Comparison of ENCODE assay signal across 12 mouse cellular contexts in the genomic region with DNA sequence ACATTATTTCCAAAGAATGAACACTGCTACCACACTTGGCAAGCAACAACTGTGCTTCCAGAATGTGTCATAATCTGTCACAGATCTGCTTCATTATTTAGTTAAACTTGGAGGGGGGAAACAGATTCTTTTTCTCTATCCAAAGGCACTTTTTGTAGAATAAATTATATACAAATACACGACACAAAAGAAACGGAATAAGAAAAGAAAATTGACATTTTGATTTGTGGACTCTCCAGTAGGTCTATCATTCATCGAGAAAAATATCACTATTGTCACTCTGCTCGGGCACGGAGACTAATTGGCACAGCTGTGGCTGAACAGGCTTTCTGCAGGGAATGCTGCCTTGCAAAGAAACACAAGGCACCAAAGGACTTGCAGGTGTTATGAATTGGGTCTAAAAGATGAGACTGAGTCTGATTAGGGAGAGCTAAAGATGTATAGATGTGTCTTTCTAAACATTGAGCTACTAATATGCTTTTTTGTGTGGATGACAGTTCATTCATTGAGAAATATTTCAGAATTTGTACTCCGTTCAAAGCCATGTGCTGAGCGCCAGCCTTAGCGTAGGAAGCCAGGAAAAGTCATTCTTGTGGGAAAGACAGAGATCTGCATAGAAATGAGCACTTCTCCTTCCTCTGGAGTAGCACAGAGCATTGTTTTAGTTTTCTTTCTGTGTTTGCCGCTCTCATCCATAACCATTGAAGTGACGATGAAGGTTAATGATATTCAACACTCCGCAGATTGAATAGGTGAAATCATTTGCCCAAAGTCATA.
DNase-seq lines count a peak whose midpoint lies in the region; ATAC-seq and TF ChIP-seq lines count a peak whose summit lies in the region.
"Had no signal": no experiment of that assay in that cellular context is flagged by ENCODE, and none has a peak within 500 bp of the region (broad histone marks: within the 10 kb centered on the region; RNA-seq: fewer than 3 reads in every experiment).

No protein-coding gene starts in this region.

- peak overlapping the region; percentile 47 for H3K27ac ChIP-seq in forebrain, postnatal 0 days (ENCODE audit: low read depth, low read length)
- H3K27ac ChIP-seq in heart, adult 2 months: no peak overlapping the region
- H3K27ac ChIP-seq: stomach, embryonic 15.5 days had no signal

- 16% methylated on average over 11 of the region's 11 CpGs for WGBS in forebrain, postnatal 0 days
- WGBS in heart, adult 2 months: 86% methylated on average over 11 of the region's 11 CpGs

- H3K9ac ChIP-seq in forebrain, postnatal 0 days: no peak overlapping the region
- no peak overlapping the region for H3K9ac ChIP-seq in heart, adult 2 months (ENCODE audit: low read depth, low read length)
- H3K9ac ChIP-seq: lung, embryonic 14.5 days; stomach, embryonic 15.5 days had no signal

- no peaks in the 10 kb centered on the region for H3K36me3 ChIP-seq in forebrain, postnatal 0 days (ENCODE audit: insufficient read depth)
- no peaks in the 10 kb centered on the region for H3K36me3 ChIP-seq in heart, adult 2 months (ENCODE audit: control insufficient read depth, insufficient read depth, low read length)
- H3K36me3 ChIP-seq: stomach, embryonic 15.5 days had no signal

- TF ChIP-seq POLR2A in heart, adult 2 months (IDR thresholded peaks at IDR 0.05; ENCODE audit: insufficient read depth, low read depth, low read length): no peak

- H3K9me3 ChIP-seq in forebrain, postnatal 0 days (ENCODE audit: low read length): no peaks in the 10 kb centered on the region
- H3K9me3 ChIP-seq: stomach, embryonic 15.5 days had no signal

- peak; percentile 95 for ATAC-seq in forebrain, postnatal 0 days

- peaks cover 9% of the 10 kb centered on the region for H3K4me1 ChIP-seq in forebrain, postnatal 0 days (ENCODE audit: insufficient read depth)
- no peaks in the 10 kb centered on the region for H3K4me1 ChIP-seq in heart, adult 2 months (ENCODE audit: control insufficient read depth, insufficient read depth, low read length)
- H3K4me1 ChIP-seq: stomach, embryonic 15.5 days had no signal

- no peak for TF ChIP-seq EP300 in heart, adult 2 months (IDR thresholded peaks at IDR 0.05; ENCODE audit: insufficient read depth, low read depth, low read length)

- H3K79me2 ChIP-seq in heart, adult 2 months (replicated peaks; ENCODE audit: control insufficient read depth, insufficient read depth, low read length): no peaks in the 10 kb centered on the region

- DNase-seq in frontal cortex, postnatal 36 days (ENCODE audit: low spot score in 2 of 2): peak; percentile 13 to 14
- DNase-seq in frontal cortex, postnatal 10 days (ENCODE audit: low spot score in 2 of 2): no peak
- peak; percentile 78 for DNase-seq in forebrain, postnatal 0 days
- DNase-seq in layer of hippocampus, adult 9-11 months: peak; percentile 24
- DNase-seq in right cerebral cortex, postnatal 10 days (ENCODE audit: low spot score in 2 of 2): peak; percentile 26 to 33
- DNase-seq in spleen, adult 18-20 months: no peak
- no peak for DNase-seq in urinary bladder, postnatal 10 days (ENCODE audit: low spot score)
- no peak for DNase-seq in heart, adult 2 months
- DNase-seq: embryo, embryonic 11 days; kidney, adult 11 months; lung, embryonic 14.5 days had no signal

- no peak overlapping the region; the same call in 1 of the 2 replicates for H3K4me3 ChIP-seq in forebrain, postnatal 0 days (ENCODE audit: low read depth, low read length)
- H3K4me3 ChIP-seq in heart, adult 2 months: no peak overlapping the region
- H3K4me3 ChIP-seq: stomach, embryonic 15.5 days had no signal

- H3K4me2 ChIP-seq in forebrain, postnatal 0 days (ENCODE audit: low read depth): peak overlapping the region; percentile 31
- H3K4me2 ChIP-seq: lung, embryonic 14.5 days; stomach, embryonic 15.5 days had no signal

- no peaks in the 10 kb centered on the region for H3K27me3 ChIP-seq in forebrain, postnatal 0 days (ENCODE audit: insufficient read depth, low read length)
- no peaks in the 10 kb centered on the region for H3K27me3 ChIP-seq in heart, adult 2 months (ENCODE audit: control insufficient read depth, insufficient read depth, low read length)
- H3K27me3 ChIP-seq: stomach, embryonic 15.5 days had no signal

- intact Hi-C loops in heart, adult 2 months (cut with DNase I): no loop called here

- TF ChIP-seq CTCF in forebrain, postnatal 0 days (IDR thresholded peaks at IDR 0.05; ENCODE audit: low read depth): no peak
- TF ChIP-seq CTCF in heart, adult 2 months (IDR thresholded peaks at IDR 0.05): no peak

Comparison
In these comparisons a context has a peak if more than half of its experiments do, and no peak if none do; other contexts are left out.
1. DNase-seq: peak in frontal cortex, postnatal 36 days (2 of 2), forebrain, postnatal 0 days (single experiment), layer of hippocampus, adult 9-11 months (single experiment) and right cerebral cortex, postnatal 10 days (2 of 2); none in frontal cortex, postnatal 10 days (0 of 2), spleen, adult 18-20 months (0 of 2), urinary bladder, postnatal 10 days (single experiment) and heart, adult 2 months (0 of 2).